Mouse (Mus musculus): ENCODE data around the gene Psg19.
"Not testable (repeated sequence)": the region's sequence is repeated elsewhere in the genome, so short reads cannot be mapped to it uniquely, and the experiment has no call there.

The Psg19 gene

DNA sequence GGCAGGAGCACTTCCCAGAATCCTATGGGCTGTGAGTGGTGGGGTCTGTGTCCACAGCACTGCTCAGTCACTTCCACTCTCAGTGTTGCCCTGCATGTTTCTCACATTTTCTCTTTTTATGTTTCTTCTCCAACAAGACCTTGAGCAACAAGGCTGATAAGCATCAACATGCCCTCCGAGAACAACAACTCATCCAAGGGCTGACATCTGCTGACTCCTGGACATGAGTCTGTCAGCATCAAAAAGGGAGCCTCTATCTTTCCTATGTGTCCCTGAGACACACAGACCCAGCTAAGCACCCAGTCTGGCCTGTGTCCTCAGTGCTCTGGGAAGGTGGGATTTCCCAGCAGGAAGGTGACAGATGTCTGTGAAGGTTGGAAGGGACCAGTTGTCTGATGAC is at the start of gene Psg19:
TSS of gene Psg19 (minus strand) at position 101 of the 400 bp plus-strand sequence.
- no peak for DNase-seq (ENCODE audit: low spot score in 2 of 2)

DNA sequence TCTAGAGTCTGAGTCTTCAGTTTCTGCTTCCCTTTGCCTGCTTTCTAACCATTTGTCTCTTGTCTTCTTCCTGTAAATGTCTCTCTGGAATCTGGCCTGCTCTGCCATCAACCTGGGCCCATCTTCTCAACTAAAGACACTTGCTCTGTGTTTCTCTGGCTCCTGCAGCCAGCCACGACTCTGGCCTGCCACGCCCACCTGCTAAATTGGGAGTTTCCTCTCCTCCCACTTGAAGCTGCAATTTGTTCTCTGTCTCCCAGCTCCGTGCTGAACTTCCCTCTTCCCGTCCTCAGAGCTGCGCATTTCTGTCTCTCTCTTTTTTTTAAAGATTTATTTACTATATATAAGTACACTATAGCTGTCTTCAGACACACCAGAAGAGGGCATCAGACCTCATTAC is 46.5 kb upstream of the Psg19 start:
- DNase-seq (ENCODE audit: low spot score in 2 of 2): no peak

DNA sequence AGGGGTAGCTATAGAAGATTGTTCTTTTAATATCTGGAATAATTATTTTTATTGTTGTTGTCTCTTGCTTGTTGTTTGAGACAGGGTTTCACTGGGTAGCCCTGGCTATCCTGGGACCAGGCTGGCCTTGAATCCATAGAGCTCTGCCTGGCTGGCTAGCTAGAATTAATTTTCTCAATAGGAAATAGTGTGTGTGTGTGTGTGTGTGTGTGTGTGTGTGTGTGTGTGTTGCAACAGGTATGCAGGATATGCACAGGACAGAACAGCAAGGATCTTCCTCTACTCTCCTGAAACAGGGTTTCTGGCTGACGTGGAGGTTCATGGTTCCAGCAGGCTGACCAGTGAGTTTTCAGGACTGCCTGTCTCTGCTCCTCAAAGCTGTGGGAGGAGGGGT is 42.9 kb upstream of the Psg19 start:
- DNase-seq (ENCODE audit: low spot score in 2 of 2): no peak

DNA sequence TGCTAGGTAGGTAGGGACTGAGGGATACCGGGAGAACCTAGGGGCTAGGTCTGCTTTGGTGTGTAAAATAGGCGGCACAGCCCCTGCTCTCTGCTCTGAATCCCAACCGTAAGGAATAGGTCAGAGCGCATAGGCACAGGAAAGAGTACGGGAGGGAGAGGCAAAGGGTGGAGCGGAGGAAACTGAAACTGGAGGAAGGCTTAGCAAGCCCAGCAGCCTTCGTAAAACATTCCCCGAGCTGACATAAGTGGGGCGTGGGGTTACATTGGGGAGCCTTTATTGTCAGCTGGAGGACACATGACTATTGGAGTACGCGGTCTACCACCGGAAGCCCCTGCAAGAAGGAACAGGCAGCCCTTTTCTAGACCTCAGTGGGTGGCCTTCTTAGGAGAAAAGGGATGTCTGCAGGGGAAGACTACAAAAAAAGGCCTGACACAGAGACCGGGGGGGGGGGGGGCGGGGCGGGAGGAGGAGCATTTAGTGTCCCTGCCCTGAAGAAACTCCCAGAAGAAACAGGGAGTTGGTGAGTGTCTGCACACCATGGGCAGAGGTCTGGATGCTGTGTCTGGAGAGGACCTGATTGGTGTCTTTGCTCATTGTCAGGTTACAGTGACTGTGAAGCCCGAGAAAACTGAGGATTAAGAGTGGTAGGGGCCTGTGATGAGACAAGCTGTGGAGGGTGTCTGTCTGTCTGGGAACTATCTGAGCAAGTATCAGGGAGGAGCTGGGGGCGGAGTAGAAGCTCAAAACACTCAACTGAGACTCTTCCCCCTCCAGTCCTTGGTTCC is 42.3 kb upstream of the Psg19 start:
- DNase-seq (ENCODE audit: low spot score in 2 of 2): no peak

DNA sequence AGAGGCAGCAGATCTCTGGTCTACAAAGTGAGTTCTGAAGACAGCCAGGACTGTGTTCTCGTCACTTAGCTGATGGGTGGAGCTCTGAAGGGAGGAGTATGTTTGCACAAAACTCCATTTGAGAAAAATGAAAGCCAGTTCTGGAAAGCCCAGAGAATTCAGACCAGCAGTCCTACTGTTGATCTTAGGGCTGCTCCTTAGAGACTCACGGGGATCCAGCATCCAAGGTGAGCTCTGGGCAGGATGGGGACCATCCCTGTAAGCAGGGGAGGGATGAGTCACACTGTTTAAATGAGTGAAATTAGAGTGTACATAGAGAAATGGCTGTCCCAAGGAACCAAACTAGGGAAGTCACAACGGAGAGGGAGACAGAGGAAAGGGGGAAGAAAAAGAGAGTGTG is 41.5 kb upstream of the Psg19 start, which contains the start of gene Mill2:
TSS of gene Mill2 (plus strand) at position 102 of the 400 bp plus-strand sequence.
- no peak for DNase-seq (ENCODE audit: low spot score in 2 of 2)

DNA sequence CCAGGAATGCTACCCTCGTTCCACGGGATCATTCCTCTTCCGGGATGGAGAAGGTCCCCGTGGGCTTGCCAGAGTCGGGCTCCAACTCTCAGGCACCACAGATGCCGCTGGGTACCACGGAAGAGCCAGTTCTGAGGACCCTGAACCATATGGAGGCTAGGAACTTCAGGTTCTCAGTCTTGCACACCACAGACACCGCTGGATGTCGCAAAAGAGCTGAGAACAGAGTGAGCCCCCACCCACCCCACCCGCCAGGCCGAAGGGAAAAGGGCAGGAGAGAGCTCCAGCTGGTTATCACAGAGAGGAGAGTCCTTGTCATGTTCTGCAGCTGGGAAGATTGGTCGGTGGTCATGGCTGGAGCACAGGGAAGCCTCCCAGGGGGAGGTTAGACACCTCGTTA is 34.0 kb upstream of the Psg19 start:
- no peak for DNase-seq (ENCODE audit: low spot score in 2 of 2)

DNA sequence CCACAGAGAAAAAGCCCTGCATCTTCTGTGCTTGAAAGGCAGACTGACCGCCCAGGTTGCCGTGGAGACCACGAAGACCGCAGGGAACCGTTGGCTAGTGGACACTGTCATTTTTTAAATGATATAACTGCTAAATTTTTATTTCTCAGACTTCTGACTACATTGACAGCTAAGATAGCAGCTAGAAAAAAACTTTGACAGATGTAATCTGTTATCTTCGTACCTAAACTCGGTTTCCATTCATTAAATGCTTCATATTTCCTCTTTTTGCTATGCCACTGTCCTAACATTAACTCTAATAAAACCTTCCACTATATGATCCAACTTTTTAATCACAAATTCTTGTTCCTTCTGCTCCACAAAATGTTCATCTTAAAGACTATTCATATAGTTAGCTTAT is 31.2 kb upstream of the Psg19 start:
- no peak for DNase-seq (ENCODE audit: low spot score in 2 of 2)

DNA sequence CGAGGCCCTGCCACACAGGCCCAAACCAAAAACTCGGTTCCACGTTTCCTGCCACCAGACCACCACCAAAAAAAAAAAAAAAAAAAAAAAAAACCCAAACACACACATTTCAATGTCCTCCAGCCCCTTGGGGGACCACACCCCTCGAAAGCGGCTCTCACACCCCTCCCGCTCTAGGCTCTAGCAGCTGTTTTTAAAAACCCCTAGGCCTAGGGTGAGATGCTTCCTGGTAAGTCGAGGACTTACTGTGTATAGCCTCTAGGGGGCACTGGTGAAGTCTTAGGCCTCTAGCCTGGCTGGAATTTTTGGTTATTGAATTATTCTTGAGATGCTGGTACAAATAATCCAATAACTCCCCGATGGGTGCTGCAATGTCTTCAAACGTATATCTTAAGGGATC is 30.3 kb upstream of the Psg19 start:
- DNase-seq (ENCODE audit: low spot score in 2 of 2): no peak

DNA sequence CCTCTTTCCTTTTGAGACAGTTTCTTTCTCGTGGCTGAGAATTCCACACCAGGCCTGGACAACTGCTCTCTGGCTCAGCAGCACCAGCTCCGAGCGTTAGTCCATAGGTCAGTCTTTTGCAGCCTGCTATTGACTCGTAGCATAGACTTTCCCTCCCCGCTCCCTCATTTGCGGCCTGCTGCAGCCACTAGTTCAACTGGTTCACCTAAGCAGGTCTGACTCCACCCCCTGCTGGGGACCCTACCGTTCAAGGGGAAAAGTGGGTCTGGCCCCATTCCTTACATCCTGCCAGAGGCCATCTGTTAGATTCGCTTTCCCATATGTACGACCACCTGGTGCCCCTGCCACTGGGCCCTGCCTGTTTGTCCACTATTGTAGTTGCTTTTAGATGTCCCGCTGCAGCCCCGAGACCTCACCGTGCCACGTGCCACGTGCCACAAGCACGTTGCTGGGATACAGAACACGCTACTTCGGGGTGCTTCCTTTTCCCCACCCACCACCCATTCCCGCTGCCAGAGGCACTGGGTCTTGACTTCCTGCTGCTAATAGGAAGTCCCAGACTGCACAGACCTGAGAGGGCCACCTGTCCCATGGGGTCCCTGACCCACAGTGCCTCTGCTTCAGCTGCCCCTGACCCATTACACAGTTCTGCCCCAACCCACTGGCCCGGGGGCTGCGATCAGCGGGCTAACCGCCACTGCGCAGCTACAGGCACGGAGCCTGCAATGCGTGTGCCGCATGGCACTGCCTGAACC is 29.6 kb upstream of the Psg19 start:
- no peak for DNase-seq (ENCODE audit: low spot score in 2 of 2)

DNA sequence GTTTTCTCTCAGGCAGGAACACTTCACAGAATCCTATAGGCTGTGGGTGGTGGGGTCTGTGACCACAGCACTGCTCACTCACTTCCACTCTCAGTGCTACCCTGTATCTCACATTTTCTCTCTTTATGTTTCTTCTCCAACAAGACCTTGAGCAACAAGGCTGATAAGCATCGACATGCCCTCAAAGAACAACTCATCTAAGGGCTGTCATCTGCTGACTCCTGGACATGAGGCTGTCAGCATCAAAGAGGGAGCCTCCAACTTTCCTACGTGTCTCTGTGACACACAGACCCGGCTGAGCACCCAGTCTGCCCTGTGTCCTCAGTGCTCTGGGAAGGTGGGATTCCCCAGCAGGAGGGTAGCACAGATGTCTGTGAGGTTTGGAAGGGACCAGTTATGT is 23.2 kb upstream of the Psg19 start, which contains the start of gene Psg17:
TSS of gene Psg17 (minus strand) at position 101 of the 400 bp plus-strand sequence.
- no peak for DNase-seq (ENCODE audit: low spot score in 2 of 2)

DNA sequence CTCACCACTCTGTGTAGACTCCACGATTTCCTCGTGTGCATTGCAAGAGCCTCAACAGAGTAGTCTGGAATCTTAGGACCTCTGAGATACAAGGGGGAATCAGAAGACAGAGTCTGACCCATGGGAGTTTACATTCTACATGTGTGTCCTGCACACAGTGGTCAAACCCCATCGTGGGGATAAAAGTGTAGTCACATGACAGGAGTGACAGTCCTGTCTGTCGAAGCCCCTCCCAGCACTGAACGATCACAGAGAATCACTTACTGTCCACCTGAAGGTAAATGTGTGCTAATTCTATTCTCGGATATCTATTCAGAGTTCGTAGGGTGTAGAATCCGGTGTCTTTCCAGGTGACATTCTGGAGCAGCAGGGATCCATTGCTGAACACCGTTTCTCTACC is 20.0 kb upstream of the Psg19 start:
- no peak for DNase-seq (ENCODE audit: low spot score in 2 of 2)

DNA sequence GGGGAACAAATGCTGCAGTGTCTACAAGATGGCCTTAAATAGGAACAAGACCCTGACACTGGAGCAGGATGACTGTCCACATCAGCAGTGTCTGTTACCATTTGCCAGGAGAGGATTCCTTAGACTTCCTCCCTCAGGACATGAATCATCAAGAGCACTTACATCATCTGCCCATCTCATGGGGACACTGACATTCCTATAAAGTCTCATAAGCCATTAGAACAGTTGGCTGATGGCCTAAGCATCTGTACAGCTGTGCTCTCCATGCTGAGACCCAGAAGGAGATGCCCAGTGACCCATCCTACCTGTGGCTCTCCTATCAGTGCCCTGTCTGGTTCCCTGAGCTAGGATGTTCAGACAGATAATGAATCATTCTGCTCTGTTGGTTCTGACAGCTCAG is 5.2 kb upstream of the Psg19 start:
- no peak for DNase-seq (ENCODE audit: low spot score in 2 of 2)

DNA sequence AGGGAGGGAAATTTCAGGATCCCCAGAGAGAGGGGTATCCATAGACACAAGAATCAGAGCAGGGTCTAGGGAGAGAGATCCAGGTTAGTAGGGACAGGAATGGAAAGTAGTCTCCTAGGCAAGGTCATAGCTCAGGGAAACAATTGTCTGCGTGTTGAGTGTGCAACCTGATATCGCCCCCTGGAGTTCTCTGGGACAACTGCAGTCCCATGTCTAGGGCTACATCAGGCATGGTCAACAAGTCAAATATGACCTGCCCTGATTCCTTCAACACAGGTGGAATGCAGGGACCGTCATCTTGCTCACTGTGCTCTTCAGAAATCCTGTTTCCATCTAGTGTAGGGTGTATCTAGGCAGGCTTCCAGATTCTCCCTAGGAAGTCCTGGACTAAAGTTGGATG is 809 bp upstream of the Psg19 start:
- DNase-seq (ENCODE audit: low spot score in 2 of 2): no peak

DNA sequence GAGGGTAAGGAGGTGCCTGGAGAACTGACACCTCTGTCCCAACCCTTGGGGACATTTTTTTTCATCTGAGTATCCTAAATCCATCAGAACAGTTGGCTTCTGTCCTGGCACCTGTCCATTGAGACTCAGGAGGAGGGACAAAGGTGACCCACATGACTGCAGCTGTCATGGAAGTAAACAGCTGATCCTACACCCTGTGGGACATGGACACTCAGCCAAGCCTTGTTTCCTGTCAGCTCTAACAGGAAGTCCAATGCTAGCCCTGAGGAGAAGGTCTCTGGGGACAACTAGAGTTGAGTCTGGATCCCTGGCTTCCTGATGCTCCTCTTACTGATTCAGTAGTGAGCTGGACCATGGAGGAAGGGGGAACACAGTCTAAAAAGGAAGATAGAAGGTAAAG is 7.6 kb downstream of the Psg19 start:
- not testable (repeated sequence) for DNase-seq (ENCODE audit: low spot score in 2 of 2)

DNA sequence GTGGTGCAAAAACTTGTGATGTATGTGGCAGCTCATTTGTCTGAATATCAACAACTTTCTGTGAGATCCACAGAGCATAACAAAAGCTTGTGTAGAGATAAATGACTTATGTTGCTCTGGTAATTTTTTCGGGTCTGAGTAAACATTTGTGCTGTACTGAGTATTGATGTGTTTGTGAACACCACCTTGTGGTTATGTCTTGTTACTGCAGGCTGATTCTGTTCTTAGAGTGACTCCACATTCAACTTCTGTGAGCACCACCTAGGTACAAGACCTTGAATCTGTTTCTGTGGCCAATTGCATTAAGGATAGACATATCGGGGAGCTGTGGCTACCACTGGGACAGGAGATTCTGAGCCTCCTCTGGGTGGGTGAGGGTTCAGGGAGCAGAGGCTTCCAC is 17.0 kb downstream of the Psg19 start:
- not testable (repeated sequence) for DNase-seq (ENCODE audit: low spot score in 2 of 2)

DNA sequence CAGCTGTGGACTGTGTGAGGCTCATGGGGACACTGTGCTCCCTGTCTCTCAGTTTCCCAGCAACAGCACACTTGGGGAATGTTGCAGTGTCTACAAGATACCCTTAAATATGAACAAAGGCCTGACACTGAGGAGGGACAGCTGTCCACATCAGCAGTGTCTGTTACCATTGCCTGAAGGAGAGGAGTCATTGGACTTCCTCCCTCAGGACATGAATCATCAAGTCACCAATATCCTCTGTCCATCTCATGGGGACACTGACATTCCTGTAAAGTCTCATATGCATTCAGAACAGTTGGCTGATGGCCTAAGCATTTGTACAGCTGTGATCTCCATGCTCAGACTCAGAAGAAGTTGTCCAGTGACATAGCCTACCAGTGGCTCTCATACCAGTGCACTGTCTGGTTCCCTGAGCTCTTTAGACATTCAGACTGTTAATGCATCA is 19.0 kb downstream of the Psg19 start:
- DNase-seq (ENCODE audit: low spot score in 2 of 2): no peak

DNA sequence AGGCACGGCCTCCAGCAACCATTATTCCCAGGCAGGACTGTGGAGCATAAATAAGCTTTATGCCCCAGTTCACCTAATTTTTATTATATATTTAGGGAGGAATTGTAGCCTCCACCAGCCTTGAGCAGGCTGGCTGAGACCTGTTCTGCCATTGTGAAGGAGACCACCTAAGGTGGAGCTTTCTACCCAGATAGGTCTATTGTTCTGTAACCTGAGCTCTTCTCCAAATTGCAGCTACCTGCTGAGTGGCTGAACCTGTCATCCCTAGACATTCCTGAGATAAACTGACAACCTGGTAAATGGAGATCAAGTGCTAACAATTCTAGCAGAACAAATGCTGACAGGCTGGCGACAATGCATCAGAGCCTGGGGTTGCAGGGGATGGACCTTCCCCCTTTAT is 35.4 kb downstream of the Psg19 start:
- not testable (repeated sequence) for DNase-seq (ENCODE audit: low spot score in 2 of 2)

DNA sequence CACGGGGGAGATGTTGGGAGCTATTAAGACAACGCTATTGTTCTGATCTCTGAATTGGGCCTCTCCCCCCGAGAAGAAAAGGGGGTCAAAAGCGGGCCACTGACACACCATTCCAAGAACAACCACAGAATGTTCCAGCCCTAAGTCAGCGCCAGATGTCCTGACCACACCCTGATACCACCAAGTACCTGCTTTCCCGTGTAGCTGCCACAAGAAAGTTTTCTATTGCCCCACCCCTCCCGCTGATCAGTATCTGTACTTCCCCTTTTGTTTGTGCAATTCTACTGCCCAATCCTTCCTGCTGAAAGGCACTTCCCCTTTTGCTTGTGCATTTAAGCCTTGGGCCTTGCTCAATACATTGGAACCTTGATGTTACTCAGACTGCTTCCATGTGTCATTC is 38.2 kb downstream of the Psg19 start:
- not testable (repeated sequence) for DNase-seq (ENCODE audit: low spot score in 2 of 2)

DNA sequence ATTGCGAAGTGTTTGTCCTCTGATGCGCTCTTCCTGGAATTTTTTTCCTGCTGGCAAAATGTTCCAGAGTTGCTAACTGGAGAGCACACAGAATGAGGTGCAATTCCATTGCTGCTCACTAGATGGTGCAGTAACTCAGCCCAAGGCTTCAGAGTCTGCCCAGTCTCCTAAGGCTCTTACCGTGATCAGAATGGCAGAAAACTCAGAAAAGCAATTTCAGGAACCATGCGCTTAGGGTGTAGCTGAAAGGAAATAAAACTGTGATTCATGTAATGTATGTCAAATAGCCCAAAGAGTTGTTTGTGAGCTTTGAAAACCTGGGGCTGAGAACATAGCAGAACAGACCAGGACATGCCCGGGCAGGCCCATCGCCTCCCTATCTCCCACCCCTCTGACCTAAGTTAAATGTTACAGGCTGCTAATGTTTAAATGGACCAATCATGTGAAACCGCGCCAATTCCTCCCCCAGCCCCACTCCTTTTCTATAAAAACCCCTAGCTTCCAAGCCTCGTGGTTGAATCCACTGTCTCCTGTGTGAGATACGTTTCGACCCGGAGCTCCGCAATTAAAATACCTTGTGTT is 48.3 kb downstream of the Psg19 start:
- peak in 1 of 2 experiments; percentile 3 for DNase-seq (ENCODE audit: low spot score in 2 of 2)

DNA sequence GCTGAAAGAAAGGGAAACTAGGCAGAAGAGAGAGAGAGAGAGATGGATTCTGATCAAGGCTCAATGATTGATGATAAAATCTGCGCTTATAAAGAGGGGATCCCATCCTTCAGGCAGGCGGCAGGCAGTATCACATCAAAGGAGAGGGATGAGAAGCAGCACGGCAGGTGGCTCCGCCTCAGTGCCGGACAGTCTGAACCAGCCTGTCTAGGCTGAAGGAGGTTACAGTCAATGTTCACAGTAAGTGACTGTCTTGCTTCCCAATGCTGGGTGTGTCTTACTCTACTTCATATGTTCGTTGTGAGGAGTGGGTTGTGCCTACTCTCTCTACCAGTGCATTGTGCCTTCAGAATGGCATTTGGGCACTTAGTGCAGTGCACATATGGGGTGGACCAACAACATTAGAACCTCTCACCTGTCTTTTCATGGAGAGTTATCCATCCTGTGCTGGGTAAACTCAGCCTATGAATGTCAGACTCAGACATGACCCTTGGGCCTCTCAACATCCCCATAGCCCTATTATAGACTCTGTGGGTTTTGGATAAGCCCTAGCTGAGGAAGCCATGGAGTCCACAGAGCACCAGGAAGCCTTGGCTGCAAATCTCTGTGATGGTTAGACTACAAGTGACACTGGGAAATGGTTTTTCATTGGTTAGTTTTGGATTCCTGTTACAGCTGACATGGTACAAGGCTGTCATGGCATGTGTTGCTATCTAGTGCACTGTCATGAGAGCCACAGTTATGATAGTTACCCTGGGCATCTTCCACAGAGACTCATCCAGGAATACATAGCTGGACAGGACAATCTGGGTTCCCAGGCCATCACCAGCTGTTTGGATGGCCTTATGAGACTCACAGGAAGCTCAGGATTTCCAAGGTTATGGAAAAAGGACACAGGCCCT is 49.1 kb downstream of the Psg19 start:
- DNase-seq (ENCODE audit: low spot score in 2 of 2): no peak

DNA sequence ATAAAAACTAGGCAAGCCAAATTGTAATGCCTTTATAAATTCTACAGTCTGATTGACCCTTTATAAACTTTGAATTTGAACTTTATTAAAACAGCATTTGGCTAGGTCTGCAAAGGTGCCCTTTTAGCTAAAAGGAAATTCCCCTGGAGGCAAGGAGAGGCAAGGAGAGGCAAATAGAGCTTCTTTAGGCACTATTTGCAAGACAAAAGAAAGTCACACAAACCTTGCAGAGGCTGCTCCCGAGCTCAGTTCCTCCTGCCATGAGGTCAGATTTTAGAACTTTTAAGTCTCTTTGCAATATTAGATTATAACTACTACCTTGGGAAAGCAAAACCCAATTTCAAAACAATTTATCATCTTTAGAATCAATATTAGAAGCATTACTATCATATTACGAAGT is 50.9 kb downstream of the Psg19 start:
- DNase-seq (ENCODE audit: low spot score in 2 of 2): not testable (repeated sequence)
